Mouse (Mus musculus) lung, postnatal 25 days (tissue): ENCODE data around the gene Iscu.

Source experiments
- DNase-seq: peaks from one replicate; pipeline ENCODE4 v3.0.0; 2022; ENCODE audit warnings: low spot score

Gene Iscu

DNA sequence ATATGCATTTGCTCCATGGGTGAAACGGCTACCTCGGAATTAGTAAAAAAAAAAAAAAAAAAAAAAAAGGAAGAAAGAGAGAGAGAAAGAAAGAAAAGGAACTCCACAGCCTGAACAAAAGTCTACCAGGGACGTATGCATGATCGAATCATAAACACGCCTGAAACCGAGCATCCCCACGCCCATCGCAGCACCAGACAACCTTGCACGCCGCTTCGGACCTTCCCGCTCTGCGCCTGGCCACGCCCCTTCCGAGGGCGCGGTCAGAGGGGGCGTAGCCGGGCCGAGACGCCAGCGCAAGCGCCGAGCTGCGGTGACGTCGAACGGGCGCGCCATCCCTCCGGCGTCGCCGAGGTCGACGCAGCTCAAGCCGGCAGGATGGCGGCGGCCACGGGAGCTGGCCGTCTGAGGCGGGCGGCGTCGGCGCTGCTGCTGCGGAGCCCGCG is at the start of gene Iscu, which contains the start of gene Sart3:
Gene Iscu, plus strand, starts transcription at position 299 of the 446 bp plus-strand sequence.
Gene Sart3, minus strand, starts transcription at position 61 of the 446 bp plus-strand sequence.
- DNase-seq: peak; percentile 94

DNA sequence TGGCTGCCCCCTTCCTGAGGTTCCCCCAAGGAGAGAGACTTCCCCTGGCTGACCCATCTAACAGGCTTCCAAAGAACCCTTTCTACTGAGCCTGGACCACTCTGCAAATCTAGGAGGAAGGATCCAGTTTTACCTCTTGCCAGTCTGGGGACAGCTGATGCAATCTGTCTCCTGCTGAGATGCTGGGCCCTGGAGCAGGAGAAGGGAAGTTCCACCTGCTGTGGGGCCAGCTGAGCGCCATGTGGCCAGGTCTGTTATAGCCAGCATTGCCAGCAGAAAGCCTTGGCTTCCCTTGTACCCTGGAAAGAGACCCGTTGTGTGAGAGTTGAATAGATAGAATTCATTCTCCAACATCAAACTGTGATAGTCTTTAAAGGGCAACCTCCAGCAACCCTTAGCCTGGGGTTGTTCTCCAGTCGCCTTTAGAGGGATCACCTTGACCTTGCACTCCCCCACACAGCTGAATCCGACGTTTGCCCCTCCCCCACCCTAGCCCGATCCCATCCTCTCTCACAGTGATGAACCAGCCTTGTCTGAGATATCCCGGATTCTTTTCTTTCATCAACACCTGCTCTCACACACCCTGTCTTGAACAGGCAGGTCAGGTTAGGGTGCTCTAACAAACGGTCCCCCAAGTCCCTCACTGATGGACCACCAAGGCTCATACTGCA is 48.8 kb upstream of the Iscu start:
- no peak for DNase-seq

DNA sequence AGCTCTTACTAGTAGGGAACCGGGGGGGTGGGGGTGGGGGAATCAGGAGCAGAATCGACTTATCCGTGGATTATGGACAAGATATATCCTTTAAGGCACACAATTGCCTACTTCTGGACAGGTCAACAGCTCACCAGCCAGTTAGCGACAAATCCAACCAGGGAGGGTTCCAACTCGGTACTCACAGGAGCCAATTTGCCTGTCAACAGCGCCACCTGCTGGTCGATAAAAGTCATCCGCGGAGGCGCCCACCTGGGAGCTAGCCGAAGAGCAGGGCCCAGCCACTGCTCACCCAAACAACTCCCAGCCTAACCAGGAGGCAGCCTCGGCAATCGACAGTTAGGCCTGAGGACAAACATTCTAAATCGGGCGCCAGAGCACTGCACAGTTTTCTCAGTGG is 48.1 kb upstream of the Iscu start, which contains the start of gene 1700069L16Rik:
Gene 1700069L16Rik, minus strand, starts transcription at position 327 of the 400 bp plus-strand sequence.
- peak; percentile 75 for DNase-seq

DNA sequence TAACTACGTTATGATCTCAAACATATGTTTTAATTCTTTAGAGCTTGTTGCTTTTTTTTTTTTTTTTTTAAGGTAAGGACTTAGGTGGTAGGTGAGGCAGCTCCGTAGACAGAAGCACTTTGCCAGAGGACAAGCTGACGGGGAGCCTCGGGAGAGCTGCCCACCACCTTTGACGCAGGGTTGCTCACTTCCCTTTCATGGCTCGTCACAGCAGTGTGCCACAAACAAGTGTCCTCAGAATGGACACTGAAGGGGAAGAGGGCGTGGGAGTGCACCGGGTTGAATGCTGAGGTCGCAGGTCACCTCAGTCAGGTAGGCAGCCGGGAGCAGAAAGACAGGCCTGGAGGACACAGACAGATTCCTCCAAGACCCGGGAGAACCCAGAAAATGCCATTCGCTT is 47.1 kb upstream of the Iscu start:
- no peak for DNase-seq

DNA sequence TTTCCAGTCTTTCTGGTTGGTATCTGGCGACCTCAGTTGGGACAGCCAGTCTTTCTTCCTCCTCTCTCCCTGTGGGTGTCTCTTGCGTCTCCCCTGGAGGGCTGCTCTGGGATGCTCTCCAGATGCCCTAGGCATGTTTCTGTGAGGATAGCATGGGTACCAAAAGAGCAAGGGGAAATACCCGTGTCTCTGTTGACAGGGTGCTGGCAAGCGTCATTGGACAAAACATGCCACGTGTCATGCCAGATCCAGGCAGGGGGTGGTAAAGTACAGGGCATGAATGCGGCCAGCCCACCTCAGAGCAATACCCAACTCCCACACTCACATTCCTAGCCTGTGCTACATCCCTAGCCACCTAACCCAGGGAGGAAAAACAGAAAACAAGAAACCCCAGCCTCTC is 45.9 kb upstream of the Iscu start:
- no peak for DNase-seq

DNA sequence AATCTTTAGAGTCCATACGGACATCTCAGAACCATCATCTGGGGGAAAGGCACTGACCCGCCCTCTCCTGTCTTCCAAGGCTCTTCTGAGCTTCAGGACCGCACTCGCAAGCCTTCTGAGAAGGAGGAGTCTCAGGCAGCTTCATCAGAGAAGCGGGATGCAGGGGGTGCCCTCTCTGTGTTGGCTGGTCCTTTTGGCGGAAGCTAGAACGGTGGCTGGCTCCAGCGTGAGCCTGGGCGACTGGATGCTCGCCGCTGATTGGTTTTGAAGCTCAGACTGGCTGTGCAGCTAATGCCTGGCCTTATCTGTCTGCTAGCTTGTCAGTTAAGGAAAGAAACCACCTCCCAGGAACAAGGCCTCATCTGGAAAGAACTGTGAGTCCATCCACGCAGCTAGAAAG is 45.3 kb upstream of the Iscu start:
- DNase-seq: no peak

DNA sequence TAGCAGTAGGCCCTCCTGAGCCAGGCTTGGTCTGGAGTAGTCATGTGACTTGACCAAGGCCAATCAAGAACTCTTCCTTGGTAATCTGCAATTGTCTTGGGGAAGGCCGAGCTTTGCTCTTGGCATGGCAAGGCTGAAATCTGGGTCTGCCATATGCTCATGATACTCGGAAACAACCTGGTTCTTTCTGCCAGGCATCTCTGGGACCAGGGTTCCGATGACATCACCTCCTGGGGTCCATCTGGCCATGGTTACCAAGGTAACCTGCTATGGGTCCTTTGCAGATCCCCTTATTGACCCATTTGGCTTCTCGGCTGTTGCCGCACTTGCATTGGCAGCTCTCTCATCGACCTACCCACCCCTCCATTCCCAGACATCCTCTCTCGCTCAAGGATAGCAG is 44.5 kb upstream of the Iscu start:
- DNase-seq: no peak

DNA sequence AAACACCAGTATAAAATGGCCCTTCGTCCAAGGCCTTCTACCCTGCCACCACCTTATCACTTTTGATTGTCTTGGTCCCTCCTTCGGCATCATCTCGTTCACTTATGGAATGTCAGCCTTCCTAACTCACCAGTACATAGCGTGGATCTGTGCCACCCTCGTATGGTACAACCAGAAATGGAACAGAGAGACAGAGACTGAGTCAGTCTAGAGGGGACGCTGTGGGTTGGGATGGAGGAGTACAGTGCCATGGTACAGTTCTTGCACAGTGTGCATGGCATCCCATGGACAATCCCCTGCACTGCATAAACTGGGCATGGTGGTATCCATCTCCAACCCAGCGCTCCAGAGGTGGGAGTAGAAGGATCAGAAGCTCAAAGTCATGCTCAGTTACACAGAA is 43.9 kb upstream of the Iscu start:
- no peak for DNase-seq

DNA sequence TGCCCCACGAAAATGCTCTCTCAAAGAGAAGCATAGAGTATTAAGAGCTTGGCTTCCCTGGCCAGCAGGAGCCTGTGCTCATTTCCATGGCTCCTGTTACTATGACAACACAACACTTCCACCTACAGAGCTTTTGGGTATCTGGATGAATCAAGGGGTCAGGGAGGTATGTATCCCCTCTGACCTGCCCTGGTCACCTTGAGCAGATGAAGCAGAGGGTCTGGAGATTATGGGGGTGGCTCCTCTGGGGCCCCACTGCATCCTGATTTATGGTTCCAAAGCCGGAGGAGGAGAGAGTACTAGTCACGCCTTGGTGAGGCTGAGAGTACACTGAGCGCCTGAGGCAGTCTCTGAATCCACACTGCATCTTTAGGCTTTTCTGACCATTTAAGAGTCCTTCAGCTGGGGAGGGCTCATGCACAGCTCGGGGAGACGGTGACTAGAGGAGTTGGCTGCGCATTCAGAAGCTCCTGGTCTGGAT is 41.9 kb upstream of the Iscu start:
- DNase-seq: no peak

DNA sequence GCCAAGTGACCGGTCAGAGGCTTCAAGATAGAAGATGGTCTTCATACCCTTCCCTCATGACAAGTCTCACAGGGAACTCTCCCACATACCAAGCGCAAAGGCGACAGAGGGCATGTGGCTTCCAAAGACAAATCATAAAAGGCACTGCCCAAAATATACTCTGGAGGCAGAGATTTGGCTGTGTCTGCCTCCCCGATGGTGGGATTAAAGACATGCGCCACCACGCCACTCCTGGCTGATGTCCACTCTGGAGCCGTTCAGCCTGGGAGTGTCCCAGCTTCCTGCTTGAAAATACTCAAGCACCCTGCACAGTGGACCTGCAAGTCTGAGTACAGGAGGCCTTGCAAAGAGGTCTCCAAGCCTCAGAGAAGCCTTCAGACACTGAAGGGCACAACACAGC is 41.4 kb upstream of the Iscu start:
- no peak for DNase-seq

DNA sequence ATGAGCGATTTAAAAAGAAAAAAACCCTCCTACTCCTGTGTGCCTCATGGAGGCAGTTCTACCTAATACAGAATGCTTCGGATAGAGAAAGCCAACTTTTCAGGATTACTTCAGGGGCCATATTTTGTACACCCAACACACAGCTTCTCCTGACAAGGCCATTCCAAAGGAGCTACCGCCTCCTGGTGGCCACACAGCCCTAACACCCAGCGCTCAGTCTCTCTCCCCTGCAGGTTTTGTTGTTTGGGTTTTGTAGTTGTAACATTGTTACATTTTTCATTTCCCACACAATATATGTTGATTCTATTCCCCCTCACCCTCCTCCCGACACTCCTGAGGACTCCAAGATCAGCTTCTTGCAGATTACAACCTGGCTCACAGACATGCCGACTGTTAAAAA is 40.4 kb upstream of the Iscu start:
- DNase-seq: peak; percentile 26

DNA sequence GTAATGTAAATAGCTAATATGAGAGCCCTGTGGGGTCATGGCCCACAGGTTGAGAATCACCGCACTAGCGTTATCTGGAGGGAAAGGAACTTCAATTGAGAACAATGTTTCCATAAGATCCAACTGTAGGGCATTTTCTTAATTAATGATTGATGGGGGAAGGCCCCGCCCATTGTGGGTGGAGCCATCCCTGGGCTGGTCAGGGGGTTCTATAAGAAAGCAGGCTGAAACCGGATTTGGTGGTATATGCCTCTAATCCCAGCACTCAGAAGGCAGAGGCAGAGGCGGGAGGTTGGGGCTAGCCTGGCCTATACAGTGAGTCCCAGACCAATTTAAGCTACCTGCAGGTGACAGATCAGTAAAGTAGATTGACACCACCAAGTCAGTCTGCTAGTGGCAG is 38.2 kb upstream of the Iscu start:
- DNase-seq: no peak

DNA sequence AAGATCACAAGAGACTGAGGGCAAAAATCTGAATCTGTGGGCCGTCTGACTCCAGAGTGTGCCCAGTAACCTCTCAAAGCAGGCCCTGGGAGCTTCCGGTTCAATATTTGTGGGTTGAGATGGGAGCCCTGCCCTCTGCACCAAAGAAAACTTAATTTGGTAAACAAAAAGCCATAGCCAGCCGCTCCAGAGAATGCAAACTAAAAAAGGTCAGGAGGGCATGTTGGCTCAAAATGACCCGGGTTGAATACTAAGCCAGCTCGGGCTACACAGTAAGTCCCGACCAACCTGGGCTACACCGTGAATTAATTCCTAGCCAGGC is 37.6 kb upstream of the Iscu start:
- no peak for DNase-seq

DNA sequence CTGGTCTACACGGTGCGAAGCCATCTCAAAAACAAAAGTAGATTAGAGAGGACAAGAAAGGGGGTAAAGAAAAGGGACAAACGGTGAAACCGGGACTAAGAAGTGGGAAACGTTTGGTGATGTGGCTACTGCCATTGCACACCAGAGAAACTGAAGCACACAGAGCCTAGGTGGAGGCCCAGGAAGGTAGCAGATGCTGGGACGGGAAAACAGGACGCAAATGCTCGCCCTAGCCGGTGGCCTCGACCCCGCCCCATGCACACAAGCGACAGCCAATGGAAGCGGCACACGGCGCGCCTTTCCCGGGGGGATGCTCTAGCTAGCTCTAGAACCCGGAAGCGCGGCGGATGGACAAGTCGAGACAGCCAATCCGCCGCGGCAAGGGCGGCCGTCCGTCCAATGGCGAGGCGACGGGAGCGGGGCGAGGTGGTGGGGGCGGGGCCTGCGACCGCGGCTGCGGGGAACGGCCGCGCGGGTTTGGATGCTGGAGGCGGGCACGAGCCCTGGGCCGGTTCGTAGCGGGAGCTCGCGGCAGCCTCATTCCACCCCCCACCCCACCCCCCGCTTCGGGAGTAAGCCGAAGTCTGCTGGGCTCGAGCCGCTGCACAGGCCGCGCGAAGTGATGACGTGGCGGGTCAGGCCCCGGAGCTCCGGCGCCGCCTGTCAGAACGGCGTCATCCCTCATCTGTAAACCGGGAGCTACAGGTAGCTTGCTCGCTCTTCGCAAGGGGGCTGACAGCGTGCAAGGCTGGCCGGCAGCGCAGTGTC is 37.0 kb upstream of the Iscu start, which contains the start of gene Ficd:
Gene Ficd, plus strand, starts transcription at position 459 of the 768 bp plus-strand sequence.
- peak; percentile 94 for DNase-seq

DNA sequence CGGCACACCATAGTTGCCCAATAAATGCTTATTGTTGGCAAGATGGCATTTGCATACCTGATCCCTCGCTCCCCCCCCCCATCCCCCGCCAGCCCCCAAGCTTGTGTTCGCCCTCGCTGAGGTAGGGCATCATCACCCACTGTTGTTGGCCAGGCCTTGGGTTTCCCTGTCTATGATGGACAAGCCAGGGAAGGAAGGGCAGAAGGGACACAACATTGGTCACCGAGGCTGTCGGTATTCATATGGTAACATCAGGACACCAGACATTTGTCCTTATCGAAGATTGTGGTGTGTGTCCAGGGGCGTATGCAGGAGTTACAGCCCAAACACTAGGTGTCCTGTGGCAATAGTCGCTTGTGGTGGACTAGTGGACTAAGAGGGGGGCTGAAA is 36.4 kb upstream of the Iscu start:
- DNase-seq: no peak

DNA sequence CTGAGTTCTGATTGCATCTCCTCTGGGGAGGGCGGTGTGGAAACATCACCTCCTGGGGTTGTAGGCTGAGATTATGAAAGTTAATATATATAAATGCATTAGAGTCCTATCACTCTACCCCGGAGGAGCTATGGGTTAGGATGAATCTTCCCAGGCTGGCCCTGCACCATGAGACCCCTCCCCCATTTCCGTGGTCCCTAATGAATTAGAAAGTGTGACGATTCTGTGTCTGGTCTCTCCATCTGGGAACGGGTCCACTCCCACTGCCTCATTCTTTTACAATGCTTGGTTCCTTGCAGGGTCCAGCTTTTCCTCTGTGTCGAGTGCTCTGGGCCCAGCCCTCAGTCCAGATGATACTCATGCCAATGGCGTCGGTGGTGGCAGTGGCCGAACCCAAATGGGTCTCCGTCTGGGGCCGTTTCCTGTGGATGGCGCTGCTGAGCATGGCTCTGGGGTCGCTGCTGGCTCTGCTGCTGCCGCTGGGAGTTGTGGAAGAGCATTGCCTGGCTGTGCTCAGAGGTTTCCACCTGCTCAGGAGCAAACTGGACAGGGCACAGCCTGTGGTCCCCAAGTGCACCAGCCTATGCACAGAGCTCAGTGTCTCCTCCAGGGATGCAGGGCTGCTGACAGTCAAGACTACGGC is 35.9 kb upstream of the Iscu start:
- DNase-seq: no peak

DNA sequence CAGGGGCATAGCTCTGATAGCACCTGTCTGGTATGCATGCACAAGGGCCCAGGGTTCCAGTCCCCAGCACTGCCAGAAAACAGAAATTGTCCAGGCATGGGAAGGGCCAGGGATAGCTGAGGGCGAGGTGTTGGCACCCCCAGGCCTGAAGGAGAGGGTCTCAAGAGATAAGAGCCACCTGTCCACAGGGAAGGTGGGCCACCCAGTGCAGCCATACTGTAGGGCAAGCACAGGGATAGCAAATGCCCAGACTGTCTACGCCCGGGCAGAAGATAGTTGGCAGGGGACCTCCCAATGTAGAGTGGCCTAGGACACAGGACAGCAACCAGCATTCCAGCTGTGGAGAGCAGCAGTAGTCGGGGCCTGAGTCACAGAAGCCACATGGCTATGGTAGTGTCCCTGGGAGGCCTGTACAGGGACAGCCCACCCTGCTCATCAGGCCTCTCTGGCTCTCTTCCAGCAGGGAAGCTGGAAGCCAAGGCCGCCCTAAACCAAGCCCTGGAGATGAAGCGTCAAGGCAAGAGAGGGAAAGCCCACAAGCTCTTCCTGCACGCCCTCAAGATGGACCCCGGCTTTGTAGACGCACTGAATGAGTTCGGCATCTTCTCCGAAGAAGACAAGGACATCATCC is 34.8 kb upstream of the Iscu start:
- no peak for DNase-seq

DNA sequence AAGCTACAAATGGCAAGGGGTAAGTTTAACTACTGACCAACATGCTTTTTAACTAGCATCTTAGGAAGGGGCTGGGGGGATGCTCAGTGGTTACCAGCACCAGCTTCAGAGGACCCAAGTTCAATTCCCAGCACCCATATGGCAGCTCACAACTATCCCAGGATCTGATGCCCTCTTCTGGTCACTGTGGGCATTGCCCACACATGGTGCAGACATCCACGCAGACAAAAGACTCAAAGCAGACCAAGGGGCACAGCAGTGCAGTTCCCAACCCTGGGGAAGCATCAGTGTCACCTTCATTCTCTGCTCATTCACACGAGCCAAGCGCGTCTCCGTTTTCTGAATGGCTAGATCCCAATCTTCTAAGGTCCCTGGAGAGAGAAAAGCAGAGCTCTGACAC is 24.9 kb upstream of the Iscu start:
- DNase-seq: no peak

DNA sequence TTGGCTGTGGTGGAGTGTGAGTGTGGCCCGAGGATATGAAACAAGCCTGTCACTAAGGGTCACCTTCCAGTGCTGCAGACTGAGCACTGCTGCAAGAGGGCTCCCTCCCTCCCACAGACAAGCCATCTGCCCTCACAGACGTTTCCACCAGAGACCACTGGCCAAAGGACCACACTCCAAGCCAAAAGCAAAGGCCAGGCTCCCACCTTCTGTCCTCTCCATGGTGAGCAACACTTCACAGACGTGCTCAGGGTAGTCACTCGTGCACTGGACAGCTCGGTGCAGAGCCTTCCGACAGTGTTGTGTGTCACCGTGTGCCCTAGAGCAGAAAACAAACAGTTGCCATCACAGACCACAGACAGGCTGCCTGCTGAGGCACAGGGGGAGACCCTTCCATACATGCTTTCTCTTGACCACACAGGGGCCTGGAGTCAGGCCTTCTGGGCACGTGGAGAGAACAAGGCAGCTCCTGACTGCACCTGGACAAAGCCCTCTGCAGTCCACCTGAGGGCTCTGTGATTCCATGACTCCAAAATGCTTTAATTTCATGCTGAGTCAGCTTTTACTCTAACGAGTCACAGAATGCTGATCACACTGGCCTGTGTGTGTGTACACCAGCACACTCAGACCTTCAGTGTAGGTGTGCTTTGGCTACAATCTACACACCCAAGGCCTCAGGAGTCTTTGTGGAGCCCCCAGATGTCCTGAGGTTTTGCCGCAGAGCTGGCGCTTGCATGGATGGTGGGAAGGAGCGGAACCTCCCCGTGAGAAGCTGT is 23.8 kb upstream of the Iscu start:
- no peak for DNase-seq

DNA sequence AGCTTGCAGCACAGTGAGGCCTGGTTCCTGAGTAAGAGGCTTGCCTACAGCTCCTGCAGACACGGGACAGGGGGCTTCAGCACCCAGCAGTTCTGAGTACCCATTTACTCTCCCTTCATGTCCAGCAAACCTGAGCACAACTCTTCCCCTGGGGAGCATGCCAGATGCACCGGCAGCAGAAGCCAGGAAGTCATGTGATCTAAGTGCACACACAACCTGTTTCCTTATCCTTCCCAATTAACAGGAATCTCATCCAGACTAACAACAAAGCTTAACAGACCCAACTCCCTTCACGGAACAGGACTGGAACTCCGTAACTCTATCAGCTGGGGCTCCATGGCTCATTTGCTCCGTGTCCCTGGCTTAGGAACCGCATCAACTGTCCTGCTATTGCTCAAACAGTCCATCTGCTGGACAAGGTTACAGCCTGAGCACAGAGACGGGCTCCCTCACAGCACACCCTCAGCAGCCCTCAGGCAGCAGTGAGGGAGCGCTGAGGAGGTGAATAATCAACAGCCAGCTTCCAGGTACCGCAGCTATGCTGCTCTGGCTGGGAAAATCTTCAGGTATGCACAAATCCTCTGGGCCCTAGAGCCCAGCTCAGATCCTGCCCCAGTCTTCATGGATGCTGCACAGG is 20.9 kb upstream of the Iscu start:
- DNase-seq: no peak

DNA sequence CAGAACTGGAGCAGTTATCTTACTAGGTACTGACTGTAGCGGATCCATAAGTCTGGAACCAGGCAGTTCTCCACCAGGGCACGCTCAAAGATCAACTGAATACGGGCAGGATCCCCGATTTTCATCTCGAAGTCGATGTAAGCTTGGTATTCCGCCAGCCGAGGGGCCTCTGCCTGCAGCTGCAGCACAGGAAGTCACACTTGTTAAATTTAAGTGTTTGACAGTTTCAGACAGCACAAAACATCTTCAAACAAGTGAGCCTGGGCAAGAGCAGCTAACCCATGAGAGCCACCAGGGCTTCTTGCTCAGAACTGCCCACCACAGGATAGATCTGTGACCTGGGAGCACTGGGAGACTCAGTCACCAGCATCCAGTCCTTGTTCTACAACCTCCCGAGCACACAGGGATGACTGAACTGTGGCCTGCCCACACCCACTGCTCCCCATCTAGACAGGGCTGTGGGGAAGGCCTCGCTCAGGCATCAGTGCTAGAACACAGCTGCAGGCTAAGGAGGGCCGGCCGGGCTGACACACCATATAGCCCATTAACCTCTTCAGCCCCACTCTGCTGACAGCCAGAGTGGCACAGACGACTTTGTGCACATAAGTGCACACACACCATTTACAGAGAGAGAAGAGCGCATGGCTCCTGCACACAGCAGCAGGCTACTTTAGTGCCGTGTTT is 17.1 kb upstream of the Iscu start:
- no peak for DNase-seq
